Mouse (Mus musculus) hindbrain, embryonic 16.5 days (tissue): ENCODE measurements around the gene Lmo7. TPM values are rescaled to one million over a fixed set of nuclear protein-coding genes. Genes with fewer than 3 reads are reported as not detected.

Experiments
- ATAC-seq: fragments of 200-750 bp; cut with Nextera tagmentation; 2 replicates; pipeline ENCODE4 v1.8.0; 2017; ENCODE audit warnings: moderate TSS enrichment, moderate library complexity
- H3K27ac ChIP-seq: fragments of 300-500 bp; sonication (generic); 2 replicates; pipeline ENCODE4 v1.5.1; 2014; ENCODE audit warnings: low read depth, mild to moderate bottlenecking, control low read depth, low read length, moderate library complexity
- H3K27me3 ChIP-seq: fragments of 300-500 bp; sonication (generic); replicated peaks from 2 replicates; pipeline ENCODE4 v1.6.1; 2014; ENCODE audit warnings: low read length; ENCODE audit not compliant: control insufficient read depth, insufficient read depth
- H3K36me3 ChIP-seq: fragments of 300-500 bp; sonication (generic); 2 replicates; pipeline ENCODE4 v1.6.1; 2014; ENCODE audit warnings: mild to moderate bottlenecking, low read length, moderate library complexity, mixed read lengths; ENCODE audit not compliant: control insufficient read depth, insufficient read depth
- H3K4me1 ChIP-seq: fragments of 300-500 bp; sonication (generic); 2 replicates; pipeline ENCODE4 v1.6.1; 2014; ENCODE audit warnings: low read depth, low read length; ENCODE audit not compliant: control insufficient read depth, insufficient read depth
- H3K4me2 ChIP-seq: fragments of 300-500 bp; sonication (generic); 2 replicates; pipeline ENCODE4 v1.6.1; 2014; ENCODE audit warnings: mild to moderate bottlenecking, low read length, control low read depth, moderate library complexity
- H3K4me3 ChIP-seq: fragments of 300-500 bp; sonication (generic); 2 replicates; pipeline ENCODE4 v1.5.1; 2014; ENCODE audit warnings: mild to moderate bottlenecking, low read length, control low read depth, moderate library complexity
- H3K9ac ChIP-seq: fragments of 300-500 bp; sonication (generic); 2 replicates; pipeline ENCODE4 v1.6.1; 2014; ENCODE audit warnings: low read depth, mild to moderate bottlenecking, control low read depth, low read length, moderate library complexity
- H3K9me3 ChIP-seq: fragments of 300-500 bp; sonication (generic); 2 replicates; pipeline ENCODE4 v1.6.1; 2014; ENCODE audit warnings: mild to moderate bottlenecking, low read length, moderate library complexity; ENCODE audit not compliant: control insufficient read depth
- WGBS: fragments of 180-500 bp; shearing (Covaris S2); extraction: QIAGEN DNeasy Blood & Tissue Kit; methylation state at CpG from one replicate; pipeline ENCODE4 v1.1.7; 2014; 5-methylcytosine and 5-hydroxymethylcytosine counted together
- polyA plus RNA-seq: library from polyadenylated mRNA; unstranded; fragments of >200 nt; fragmentation: Nextera tagmentation; extraction: Ambion mirVana; gene quantifications from 2 replicates; pipeline ENCODE4 v1.2.1, GENCODE M21; 2015

The Lmo7 gene
- polyA plus RNA-seq, 1 experiment from 2014 or later, result 2.3 TPM

GRCm38 (mm10) chr14:101839771-101840731, 110.3 kb downstream of the Lmo7 start:
- H3K36me3 ChIP-seq, result no peaks in the 10 kb centered on the region
- H3K27me3 ChIP-seq, result no peaks in the 10 kb centered on the region
- WGBS, result 78% methylated on average over 24 of the region's 24 CpGs
- ATAC-seq, result no peak
- no peak overlapping the region for H3K27ac ChIP-seq
- H3K4me1 ChIP-seq, result no peaks in the 10 kb centered on the region
- no peaks in the 10 kb centered on the region for H3K9me3 ChIP-seq
- H3K9ac ChIP-seq, result no peak overlapping the region
- no peak overlapping the region for H3K4me2 ChIP-seq
- no peak overlapping the region for H3K4me3 ChIP-seq

GRCm38 (mm10) chr14:101841271-101841670, 111.5 kb downstream of the Lmo7 start:
- no peak overlapping the region for H3K4me2 ChIP-seq
- no peaks in the 10 kb centered on the region for H3K27me3 ChIP-seq
- no peak overlapping the region for H3K4me3 ChIP-seq
- no peak overlapping the region for H3K27ac ChIP-seq
- 82% methylated on average over 5 of the region's 5 CpGs for WGBS
- no peak for ATAC-seq
- no peaks in the 10 kb centered on the region for H3K36me3 ChIP-seq
- no peaks in the 10 kb centered on the region for H3K4me1 ChIP-seq
- no peaks in the 10 kb centered on the region for H3K9me3 ChIP-seq
- no peak overlapping the region for H3K9ac ChIP-seq

GRCm38 (mm10) chr14:101842521-101842920, 112.8 kb downstream of the Lmo7 start:
- Histone ChIP-seq H3K4me2 (no peak overlapping the region), H3K36me3 (no peaks in the 10 kb centered on the region), H3K27ac (no peak overlapping the region), H3K4me3 (no peak overlapping the region), H3K4me1 (no peaks in the 10 kb centered on the region), H3K9ac (no peak overlapping the region), H3K27me3 (no peaks in the 10 kb centered on the region), H3K9me3 (no peaks in the 10 kb centered on the region)
- no peak for ATAC-seq
- WGBS, result 90% methylated on average over 6 of the region's 6 CpGs

GRCm38 (mm10) chr14:101843443-101843842, 113.7 kb downstream of the Lmo7 start:
- no peaks in the 10 kb centered on the region for H3K9me3 ChIP-seq
- H3K36me3 ChIP-seq, result no peaks in the 10 kb centered on the region
- no peak overlapping the region for H3K4me3 ChIP-seq
- H3K4me2 ChIP-seq, result no peak overlapping the region
- H3K27me3 ChIP-seq, result no peaks in the 10 kb centered on the region
- H3K4me1 ChIP-seq, result no peaks in the 10 kb centered on the region
- H3K27ac ChIP-seq, result no peak overlapping the region
- no peak for ATAC-seq
- WGBS, result 81% methylated on average over 17 of the region's 17 CpGs
- H3K9ac ChIP-seq, result no peak overlapping the region

DNA sequence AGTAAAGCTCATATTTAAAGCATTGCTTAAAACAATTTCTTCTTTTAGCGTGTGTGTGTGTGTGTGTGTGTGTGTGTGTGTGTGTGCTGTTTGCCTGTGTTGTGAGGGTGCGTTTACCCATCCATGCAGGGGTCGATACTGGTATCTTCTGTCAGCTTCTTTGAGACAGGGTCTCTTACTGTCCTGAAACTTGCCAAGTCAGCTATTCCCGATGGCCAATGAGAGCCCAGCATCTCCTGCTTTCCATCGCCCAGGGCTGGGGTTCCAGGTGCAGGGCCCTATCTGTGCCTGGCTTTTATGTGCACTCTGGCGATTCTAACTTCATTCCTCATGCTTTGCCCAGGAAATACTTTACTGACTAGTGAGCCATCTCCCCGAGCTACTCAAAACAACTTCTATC, 114.7 kb downstream of the Lmo7 start:
- no peaks in the 10 kb centered on the region for H3K27me3 ChIP-seq
- H3K9ac ChIP-seq, result no peak overlapping the region
- no peaks in the 10 kb centered on the region for H3K9me3 ChIP-seq
- 72% methylated on average over 7 of the region's 7 CpGs for WGBS
- H3K36me3 ChIP-seq, result no peaks in the 10 kb centered on the region
- no peak overlapping the region for H3K4me2 ChIP-seq
- H3K4me3 ChIP-seq, result no peak overlapping the region
- H3K27ac ChIP-seq, result no peak overlapping the region
- ATAC-seq, result no peak
- H3K4me1 ChIP-seq, result no peaks in the 10 kb centered on the region

DNA sequence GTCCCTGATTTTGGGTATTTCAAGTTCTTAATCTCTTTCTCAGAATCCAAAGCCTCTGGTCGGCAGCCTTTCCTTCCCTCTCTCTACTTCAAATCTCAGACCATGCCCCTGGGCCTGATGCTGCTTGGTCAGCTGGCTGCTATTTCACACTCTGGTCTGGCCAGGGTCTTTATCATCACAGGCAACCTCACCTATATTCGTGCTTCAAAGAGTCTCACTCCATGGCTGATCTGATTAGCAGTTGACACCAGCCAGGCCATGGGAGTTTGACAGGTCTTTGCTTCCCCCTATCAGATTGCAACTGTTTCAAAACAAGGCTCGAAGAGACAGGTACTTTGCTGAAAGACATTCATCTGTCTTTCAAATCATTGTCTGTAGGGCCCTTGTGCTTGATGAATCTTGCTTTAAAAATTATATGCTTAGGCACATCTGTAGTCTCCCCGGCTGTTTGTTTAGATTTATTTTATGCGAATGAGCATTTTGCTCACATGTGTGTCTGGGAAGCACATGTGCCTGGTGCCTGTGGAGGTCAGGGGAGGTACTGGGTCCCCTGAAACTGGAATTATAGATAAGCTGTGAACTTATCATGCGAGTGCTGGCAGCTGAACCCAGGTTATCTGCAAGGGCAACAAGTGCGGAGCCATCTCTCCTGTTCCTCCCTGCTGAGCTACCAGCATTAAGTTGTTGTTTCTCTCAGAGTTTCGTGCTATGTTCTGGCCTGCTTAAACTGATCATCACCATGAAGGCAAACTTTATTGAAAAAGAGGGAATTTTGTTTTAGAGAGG, 116.5 kb downstream of the Lmo7 start:
- H3K36me3 ChIP-seq, result no peaks in the 10 kb centered on the region
- no peak overlapping the region for H3K4me2 ChIP-seq
- H3K9me3 ChIP-seq, result no peaks in the 10 kb centered on the region
- no peak overlapping the region for H3K27ac ChIP-seq
- H3K4me1 ChIP-seq, result no peaks in the 10 kb centered on the region
- WGBS, result 78% methylated on average over 8 of the region's 8 CpGs
- no peak for ATAC-seq
- H3K27me3 ChIP-seq, result no peaks in the 10 kb centered on the region
- H3K4me3 ChIP-seq, result no peak overlapping the region
- no peak overlapping the region for H3K9ac ChIP-seq

- no peak for ATAC-seq
- Histone ChIP-seq H3K27me3 (no peaks in the 10 kb centered on the region), H3K4me1 (no peaks in the 10 kb centered on the region), H3K9ac (no peak overlapping the region), H3K36me3 (no peaks in the 10 kb centered on the region), H3K4me2 (no peak overlapping the region), H3K27ac (no peak overlapping the region), H3K4me3 (no peak overlapping the region), H3K9me3 (no peaks in the 10 kb centered on the region)
- 83% methylated on average over 7 of the region's 7 CpGs for WGBS
Measured at GRCm38 (mm10) chr14:101847520-101847919, 117.8 kb downstream of the Lmo7 start.

DNA sequence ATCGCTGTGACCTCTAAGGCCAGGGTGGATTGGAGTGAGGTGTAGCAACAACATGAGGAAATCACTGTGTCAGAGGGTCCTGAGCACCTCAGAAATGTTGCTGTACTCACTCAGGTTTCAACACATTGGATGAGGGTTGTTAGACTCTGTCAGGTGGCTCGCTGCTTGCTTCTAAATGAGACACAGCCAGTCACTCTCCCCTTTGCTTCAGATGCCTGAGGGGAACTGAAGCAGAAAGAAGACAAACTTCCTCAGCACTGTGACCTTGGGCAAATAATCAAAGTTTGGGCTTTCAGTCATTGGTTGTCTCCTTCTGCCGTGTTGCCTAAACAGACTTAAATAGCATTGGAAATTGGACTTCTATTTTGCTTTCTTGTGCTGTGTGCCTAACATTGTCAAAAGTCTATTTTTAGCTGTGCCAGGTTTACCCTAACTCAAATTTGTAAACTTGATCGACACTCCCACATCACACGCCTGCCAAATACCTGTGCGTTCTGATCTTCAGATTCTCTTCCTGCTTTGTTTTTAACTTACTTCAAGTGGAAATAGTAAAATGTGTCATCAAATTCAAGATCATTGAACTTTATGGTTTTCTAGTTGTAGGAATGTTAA, 122.9 kb downstream of the Lmo7 start:
- H3K36me3 ChIP-seq, result no peaks in the 10 kb centered on the region
- no peak for ATAC-seq
- WGBS, result 84% methylated on average over 6 of the region's 6 CpGs
- no peak overlapping the region for H3K27ac ChIP-seq
- no peak overlapping the region for H3K4me2 ChIP-seq
- no peak overlapping the region for H3K4me3 ChIP-seq
- no peak overlapping the region for H3K9ac ChIP-seq
- H3K4me1 ChIP-seq, result no peaks in the 10 kb centered on the region
- H3K27me3 ChIP-seq, result no peaks in the 10 kb centered on the region
- H3K9me3 ChIP-seq, result no peaks in the 10 kb centered on the region

- ATAC-seq, result no peak
- no peaks in the 10 kb centered on the region for H3K4me1 ChIP-seq
- H3K9me3 ChIP-seq, result no peaks in the 10 kb centered on the region
- WGBS, result 91% methylated on average over 1 of the region's 1 CpGs
- no peak overlapping the region for H3K9ac ChIP-seq
- H3K36me3 ChIP-seq, result no peaks in the 10 kb centered on the region
- no peaks in the 10 kb centered on the region for H3K27me3 ChIP-seq
- H3K4me2 ChIP-seq, result no peak overlapping the region
- no peak overlapping the region for H3K27ac ChIP-seq
- H3K4me3 ChIP-seq, result no peak overlapping the region
Measured at GRCm38 (mm10) chr14:101853207-101853606, 123.5 kb downstream of the Lmo7 start.
